Mouse (Mus musculus) T-helper 2 cell (primary cell): ENCODE measurements around the gene Coro1c.

Source experiments
- in situ Hi-C: fragments of 300-600 bp; cut with MboI, MseI; formaldehyde crosslinking; loops from one replicate; pipeline ENCODE4 v1.15.1; 2025; ENCODE audit warnings: high pct_unique_total_duplicates

Gene Coro1c

GRCm38 (mm10) chr5:113857631-113858030 lies 50.9 kb downstream of the Coro1c start:
- in situ Hi-C loops = no loop called here

- in situ Hi-C loops = no loop called here
Measured at GRCm38 (mm10) chr5:113856631-113857030, 51.9 kb downstream of the Coro1c start.

- in situ Hi-C loops = no loop called here
Measured at GRCm38 (mm10) chr5:113855696-113856095, 52.9 kb downstream of the Coro1c start.

GRCm38 (mm10) chr5:113855117-113855516 lies 53.4 kb downstream of the Coro1c start:
- in situ Hi-C loops = no loop called here

- in situ Hi-C loops = no loop called here
Measured at GRCm38 (mm10) chr5:113854494-113854893, 54.1 kb downstream of the Coro1c start.

GRCm38 (mm10) chr5:113853541-113853940 lies 55.0 kb downstream of the Coro1c start:
- in situ Hi-C loops = no loop called here

- in situ Hi-C loops = no loop called here
Measured at GRCm38 (mm10) chr5:113852463-113852862, 56.1 kb downstream of the Coro1c start.

- in situ Hi-C loops = no loop called here
Measured at GRCm38 (mm10) chr5:113850680-113851230, 57.8 kb downstream of the Coro1c start.

GRCm38 (mm10) chr5:113847636-113848035 lies 60.9 kb downstream of the Coro1c start:
- in situ Hi-C loops = loop anchor here (10.0 kb wide), 1 partner anchor 73 kb away; the partner anchor contains the start of genes Iscu and Sart3

GRCm38 (mm10) chr5:113846656-113847055 lies 61.9 kb downstream of the Coro1c start:
- in situ Hi-C loops = loop anchor here (10.0 kb wide), 1 partner anchor 72 kb away; the partner anchor contains the start of genes Iscu and Sart3

GRCm38 (mm10) chr5:113845627-113846026 lies 62.9 kb downstream of the Coro1c start:
- in situ Hi-C loops = loop anchor here (10.0 kb wide), 1 partner anchor 71 kb away; the partner anchor contains the start of genes Iscu and Sart3

- in situ Hi-C loops = loop anchor here (10.0 kb wide), 1 partner anchor 70 kb away; the partner anchor contains the start of genes Iscu and Sart3
Measured at GRCm38 (mm10) chr5:113844721-113845120, 63.8 kb downstream of the Coro1c start.

- in situ Hi-C loops = loop anchor here (10.0 kb wide), 1 partner anchor 69 kb away; the partner anchor contains the start of genes Iscu and Sart3
Measured at GRCm38 (mm10) chr5:113844106-113844505, 64.5 kb downstream of the Coro1c start.

- in situ Hi-C loops = loop anchor here (10.0 kb wide), 1 partner anchor 68 kb away; the partner anchor contains the start of genes Iscu and Sart3
Measured at GRCm38 (mm10) chr5:113842906-113843305, 65.7 kb downstream of the Coro1c start.

- in situ Hi-C loops = loop anchor here (10.0 kb wide), 1 partner anchor 67 kb away; the partner anchor contains the start of genes Iscu and Sart3
Measured at GRCm38 (mm10) chr5:113842244-113842643, 66.3 kb downstream of the Coro1c start.

GRCm38 (mm10) chr5:113841243-113842225 lies 67.0 kb downstream of the Coro1c start:
- in situ Hi-C loops = loop anchor here (10.0 kb wide), 1 partner anchor 67 kb away; the partner anchor contains the start of genes Iscu and Sart3

GRCm38 (mm10) chr5:113840443-113840842 lies 68.1 kb downstream of the Coro1c start:
- in situ Hi-C loops = loop anchor here (10.0 kb wide), 1 partner anchor 66 kb away; the partner anchor contains the start of genes Iscu and Sart3

GRCm38 (mm10) chr5:113836961-113837360 lies 71.6 kb downstream of the Coro1c start:
- in situ Hi-C loops = no loop called here

- in situ Hi-C loops = no loop called here
Measured at GRCm38 (mm10) chr5:113833316-113833947, 75.1 kb downstream of the Coro1c start.

- in situ Hi-C loops = no loop called here
Measured at GRCm38 (mm10) chr5:113832490-113832901, 76.1 kb downstream of the Coro1c start, which contains the start of gene Selplg. TSS of gene Selplg (minus strand) at chr5:113832644.

- in situ Hi-C loops = no loop called here
Measured at GRCm38 (mm10) chr5:113831741-113832140, 76.8 kb downstream of the Coro1c start.
